Mouse (Mus musculus) left cerebral cortex, postnatal 10 days (tissue): ENCODE results near the gene Tmeff2. TPM values are rescaled to one million over a fixed set of nuclear protein-coding genes. Genes with fewer than 3 reads are reported as not detected.
A peak's percentile ranks its signal among the peaks of the same experiment; 100 is the strongest.

Experiments used
- DNase-seq, 2 experiments: peaks; one replicate each; pipeline ENCODE4 v3.0.0; 2021 to 2022; ENCODE audit warnings: low spot score in 2 of 2, mixed read lengths in 1 of 2; ENCODE audit errors: extremely low spot score in 1 of 2
- intact Hi-C: fragments of 180-260 bp; cut with DNase I; formaldehyde crosslinking; loops from one replicate; pipeline ENCODE4 v1.15.1; 2025
- total RNA-seq, 2 experiments: library from RNA; stranded (reverse); gene quantifications; 2 replicates each; pipeline ENCODE4 v1.2.3; 2021

Gene Tmeff2
- total RNA-seq, 2 experiments from 2014 or later: 38.6 to 41.4 TPM

DNA sequence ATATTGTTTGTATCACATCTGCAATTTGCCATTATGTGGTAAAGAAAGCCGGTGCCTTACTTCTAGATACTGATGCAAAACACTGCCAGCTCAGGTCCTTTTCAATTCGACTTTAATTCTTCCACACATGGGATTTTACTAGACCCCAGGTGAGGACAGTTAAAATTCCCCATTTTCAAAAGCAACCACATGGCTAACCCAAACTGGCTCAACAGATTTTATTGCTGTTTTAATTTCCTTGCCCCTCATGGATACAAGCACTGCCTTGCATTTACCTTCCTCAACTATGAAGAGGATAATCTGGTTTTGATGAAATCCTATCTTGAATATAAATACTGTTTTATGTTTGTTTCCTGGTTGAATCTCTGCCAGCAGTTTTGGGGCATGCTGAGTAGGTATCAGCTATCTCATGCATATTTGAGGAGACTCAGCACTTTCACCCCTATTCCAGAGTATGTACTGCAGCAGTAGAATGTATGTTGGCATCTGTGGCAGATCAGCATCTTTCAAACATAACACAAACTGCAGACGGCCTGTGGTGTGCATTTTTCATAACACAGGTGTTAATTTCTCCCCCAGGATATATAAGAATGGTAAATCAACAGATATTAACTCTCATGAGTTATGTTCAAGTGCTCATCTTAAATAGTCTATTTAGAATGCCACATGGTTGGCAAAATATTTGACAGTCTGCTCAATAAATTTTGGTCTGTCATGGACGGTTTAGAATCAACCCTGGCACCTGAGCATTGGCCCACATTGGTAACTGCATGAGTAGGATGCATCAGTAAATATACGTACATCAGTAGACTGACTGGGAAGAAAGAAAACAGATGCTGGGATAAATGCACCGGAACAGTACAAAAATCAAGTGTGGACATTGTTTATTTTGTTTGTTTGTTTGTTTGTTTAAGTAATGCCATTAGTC lies 72.3 kb downstream of the Tmeff2 start:
- DNase-seq: no peak
- intact Hi-C loops: no loop called here

DNA sequence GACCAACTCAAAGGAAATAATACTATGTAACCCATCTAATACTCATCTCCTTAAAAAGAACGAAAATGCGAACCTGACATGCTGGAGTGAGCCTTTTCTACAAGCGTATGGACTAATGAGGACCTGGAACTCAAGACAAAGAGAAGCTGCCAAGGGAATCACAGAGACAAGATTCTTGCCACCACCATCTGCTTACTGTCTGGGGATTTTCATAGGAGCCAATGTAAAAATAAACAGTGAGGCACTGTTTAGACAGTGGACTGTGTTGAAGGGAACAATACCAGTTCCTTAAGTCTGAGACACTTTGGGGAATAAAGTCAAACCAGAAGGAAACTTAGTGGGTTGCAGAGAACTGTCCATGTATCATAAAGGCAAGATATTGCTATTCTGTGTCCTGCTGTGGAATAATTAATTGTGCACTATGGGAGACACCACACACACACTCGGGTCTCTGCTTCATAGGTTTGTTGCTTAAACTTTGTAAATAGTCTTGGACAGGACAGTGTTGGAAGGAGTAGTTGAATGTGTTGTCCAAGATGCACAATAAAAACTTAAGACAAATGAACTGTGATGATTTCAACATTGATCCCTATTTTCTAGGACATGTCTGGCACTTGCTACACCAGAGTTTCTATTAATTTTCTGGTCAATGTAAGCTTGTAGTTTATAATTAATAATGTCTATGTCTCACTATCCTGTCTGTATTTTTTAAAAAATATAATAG lies 79.1 kb downstream of the Tmeff2 start:
- intact Hi-C loops: no loop called here
- no peak for DNase-seq

DNA sequence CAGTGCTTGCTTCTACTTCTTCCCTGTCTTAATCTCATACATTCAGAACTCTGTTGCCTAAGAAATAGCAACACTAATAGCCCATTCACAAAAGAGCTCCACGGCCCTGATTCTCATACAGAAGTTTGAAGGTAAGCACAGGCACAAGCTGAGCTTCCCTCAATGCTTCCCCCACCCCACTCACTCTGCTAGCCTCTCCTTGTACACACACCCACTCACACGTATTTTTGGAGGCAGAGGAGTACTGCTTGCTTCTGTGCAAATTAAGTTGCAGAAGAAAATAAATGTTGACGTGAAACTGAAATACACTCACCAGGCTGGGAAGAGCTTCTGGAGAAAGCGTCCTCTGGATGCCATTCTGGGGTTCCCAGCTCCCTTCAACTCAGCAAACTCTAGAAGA lies 80.1 kb downstream of the Tmeff2 start:
- intact Hi-C loops: no loop called here
- peak; percentile 18 to 33 for DNase-seq

DNA sequence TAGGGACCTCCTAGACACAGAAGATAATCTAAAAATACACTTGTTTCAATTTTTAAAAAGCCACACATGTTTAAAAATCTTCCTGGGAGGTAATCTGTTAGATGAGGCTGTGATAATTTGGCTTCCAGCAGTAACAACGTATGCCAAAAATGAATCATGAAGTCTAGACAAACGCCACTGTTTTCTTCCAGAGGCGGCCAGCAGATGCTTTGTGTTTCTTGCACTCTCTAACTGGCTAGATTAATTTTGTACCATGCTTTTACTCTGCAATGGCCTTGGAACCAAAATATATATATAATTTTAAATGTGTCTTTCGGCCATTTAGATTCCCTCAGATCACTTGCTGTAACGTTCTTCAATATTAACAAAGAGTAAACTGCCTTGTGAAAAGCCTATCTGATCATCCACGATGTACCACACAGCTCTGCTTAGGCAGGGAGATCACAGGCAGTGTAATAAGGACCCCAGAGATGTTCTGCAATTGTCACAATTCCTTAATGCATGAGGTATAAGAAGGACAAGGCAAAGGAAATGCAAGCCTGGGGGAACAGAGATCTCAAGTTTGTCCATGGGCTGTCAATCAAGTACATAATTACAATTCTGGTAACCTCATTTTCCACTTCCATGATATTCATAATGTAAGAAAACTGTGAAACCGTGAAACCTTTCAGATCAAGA lies 80.8 kb downstream of the Tmeff2 start:
- intact Hi-C loops: no loop called here
- no peak for DNase-seq

- no peak for DNase-seq
- intact Hi-C loops: no loop called here
Measured at GRCm38 (mm10) chr1:50990661-50991060, 90.2 kb downstream of the Tmeff2 start.

- no peak for DNase-seq
- intact Hi-C loops: no loop called here
Measured at GRCm38 (mm10) chr1:50994505-50994904, 94.1 kb downstream of the Tmeff2 start.

GRCm38 (mm10) chr1:50999793-51000192 lies 99.3 kb downstream of the Tmeff2 start:
- no peak for DNase-seq
- intact Hi-C loops: no loop called here

- intact Hi-C loops: no loop called here
- no peak for DNase-seq
Measured at GRCm38 (mm10) chr1:51008344-51008743, 107.9 kb downstream of the Tmeff2 start.

DNA sequence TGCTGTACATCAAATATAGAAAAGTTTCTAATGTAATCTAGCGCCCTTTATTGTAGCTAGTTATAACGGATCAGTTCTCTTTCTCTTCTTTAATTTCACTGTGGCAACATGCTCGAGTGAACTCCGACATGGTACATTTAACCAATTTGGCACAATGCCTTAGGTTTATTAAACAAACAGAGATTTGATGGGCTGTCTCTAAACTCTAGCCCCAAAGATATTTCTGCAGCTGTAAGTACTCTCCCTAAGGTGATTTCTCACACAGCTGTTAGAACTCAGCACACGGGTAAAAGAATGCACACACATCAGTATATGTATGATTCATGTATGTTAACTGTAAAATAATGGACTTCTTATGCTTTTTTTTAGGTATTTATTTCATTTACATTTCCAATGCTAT lies 139.8 kb downstream of the Tmeff2 start:
- intact Hi-C loops: no loop called here
- DNase-seq: no peak

- no peak for DNase-seq
- intact Hi-C loops: no loop called here
Measured at GRCm38 (mm10) chr1:51044810-51045209, 144.4 kb downstream of the Tmeff2 start.

DNA sequence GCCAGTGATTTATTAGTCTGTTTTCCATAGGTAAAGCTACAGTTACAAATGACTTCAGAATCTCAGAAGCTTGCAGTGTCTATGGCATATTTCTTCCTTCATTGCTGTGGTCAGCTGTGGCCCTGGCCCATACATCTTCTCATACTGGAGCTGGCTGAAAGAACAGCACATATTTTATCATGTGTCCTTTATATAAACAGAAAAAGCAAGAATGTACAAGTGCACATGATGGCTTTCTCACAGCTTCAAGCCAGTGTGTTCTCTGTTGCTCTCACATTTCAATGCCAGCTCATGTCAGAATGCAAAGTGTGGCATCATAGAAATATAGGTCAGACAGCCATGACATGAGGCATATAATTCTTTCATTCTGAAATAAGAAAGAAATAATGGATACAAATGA lies 164.1 kb downstream of the Tmeff2 start:
- intact Hi-C loops: no loop called here

GRCm38 (mm10) chr1:51065652-51066051 lies 165.2 kb downstream of the Tmeff2 start:
- DNase-seq: no peak
- intact Hi-C loops: no loop called here

More for the DNA sequence above, 164.1 kb downstream of the Tmeff2 start:
- no peak for DNase-seq

DNA sequence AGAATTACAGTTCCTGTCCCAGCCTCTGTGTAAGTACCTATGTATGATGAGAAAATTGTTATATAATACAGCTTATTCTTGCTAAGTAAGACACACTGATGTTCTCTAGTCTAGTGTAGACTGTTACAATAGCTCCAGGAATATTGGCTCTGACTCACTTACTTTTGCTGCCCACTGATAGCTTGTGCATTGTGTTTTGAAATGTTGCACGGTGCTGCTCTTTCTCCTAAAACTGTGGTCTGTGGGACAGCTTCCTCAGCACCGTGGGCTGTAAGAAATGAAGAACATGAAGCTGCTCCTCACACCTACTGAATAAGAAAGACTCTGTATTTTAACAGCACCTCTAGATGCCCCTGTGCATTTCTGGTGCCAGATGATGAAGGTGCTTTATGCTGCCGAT lies 168.4 kb downstream of the Tmeff2 start:
- DNase-seq: no peak
- intact Hi-C loops: no loop called here

GRCm38 (mm10) chr1:51069288-51069687 lies 168.8 kb downstream of the Tmeff2 start:
- no peak for DNase-seq
- intact Hi-C loops: no loop called here

DNA sequence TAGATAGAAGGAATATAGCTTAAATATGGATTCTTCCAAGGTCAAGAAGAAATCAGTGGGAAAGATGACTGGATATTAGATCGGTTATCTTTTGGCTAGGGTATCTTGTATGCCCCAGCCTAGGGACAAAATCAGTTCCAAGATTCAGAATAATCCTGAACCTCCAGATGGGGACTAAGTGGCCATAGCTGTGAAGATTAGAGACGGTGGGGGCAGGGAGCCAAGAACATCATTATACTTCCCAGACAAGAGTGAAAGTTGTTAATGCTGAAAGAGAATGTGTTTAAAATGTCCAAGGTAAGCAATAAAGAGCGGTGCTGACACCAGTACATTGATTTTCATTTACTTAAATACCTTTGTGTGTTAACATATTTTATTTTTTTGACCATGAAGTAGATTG lies 173.6 kb downstream of the Tmeff2 start:
- no peak for DNase-seq
- intact Hi-C loops: no loop called here

DNA sequence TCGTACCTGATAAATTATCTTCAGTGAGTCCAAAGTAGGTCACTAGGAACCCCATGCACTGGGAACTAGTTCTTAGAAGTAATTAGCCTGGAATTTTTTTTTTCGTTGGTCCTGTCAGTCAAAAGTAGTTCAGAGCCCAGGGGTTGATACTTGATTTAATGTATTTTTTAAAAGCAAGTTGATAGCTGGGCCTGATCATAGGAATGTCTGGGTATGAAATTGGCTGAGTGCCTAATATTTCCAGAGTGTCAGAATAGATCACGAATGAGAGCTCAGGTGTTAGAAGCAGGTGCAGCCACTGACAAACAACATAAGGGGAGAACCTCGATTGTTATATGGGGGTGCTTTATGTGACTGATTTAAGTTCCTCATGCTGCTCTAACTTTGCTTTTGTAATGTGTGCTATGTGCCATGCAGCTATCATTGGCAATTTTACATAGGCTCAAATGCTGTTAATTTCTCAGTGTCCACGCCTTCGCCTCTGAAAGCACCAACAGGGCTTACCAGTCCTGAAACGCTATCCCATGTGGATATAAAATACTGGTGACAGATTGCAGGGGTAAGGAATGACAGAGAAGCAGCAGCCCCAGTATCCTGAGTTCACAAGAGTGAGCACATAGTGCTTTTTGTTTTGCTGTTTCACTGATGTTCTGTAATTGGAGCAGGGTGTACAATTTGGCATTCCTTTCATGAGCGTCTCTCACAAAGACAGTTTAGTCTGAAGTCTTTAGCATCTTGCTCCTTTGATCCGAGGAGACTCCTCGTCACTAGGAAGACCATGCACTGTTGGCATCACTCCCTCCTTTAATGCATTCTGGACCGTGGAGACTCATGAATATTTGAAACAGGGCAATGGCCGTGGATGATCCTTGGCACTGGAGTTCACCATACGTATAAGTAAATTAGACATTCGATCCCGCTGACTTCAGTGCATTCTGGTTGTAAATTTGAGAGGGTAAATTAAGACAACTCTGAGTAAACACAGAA lies 175.6 kb downstream of the Tmeff2 start:
- intact Hi-C loops: no loop called here
- DNase-seq: peak in 1 of 2 experiments; percentile 9

- intact Hi-C loops: no loop called here
- DNase-seq: no peak
Measured at GRCm38 (mm10) chr1:51088921-51089320, 188.5 kb downstream of the Tmeff2 start.

- DNase-seq: no peak
- intact Hi-C loops: no loop called here
Measured at GRCm38 (mm10) chr1:51089803-51090202, 189.4 kb downstream of the Tmeff2 start.
